Mouse (Mus musculus) CD4-positive, CD25-positive, alpha-beta regulatory T cell, adult 9 weeks (primary cell): ENCODE data around the gene Ppm1a. TPM values are rescaled to one million over a fixed set of nuclear protein-coding genes. Genes with fewer than 3 reads are reported as not detected.

Experiments
- polyA plus RNA-seq: library from polyadenylated mRNA; unstranded; fragments of 100-300 nt; shearing (Covaris generic); gene quantifications from one replicate; pipeline ENCODE4 v1.2.1, GENCODE M21; 2017

Gene Ppm1a
- polyA plus RNA-seq, result 12.6 TPM

GRCm38 (mm10) chr12:72757086-72757485 lies at the start of gene Ppm1a:
Gene Ppm1a, plus strand, starts transcription at chr12:72757455.

Other genes starting within 250 kb of the Ppm1a start
- 9.7 TPM for gene Pcnx4, start 221.1 kb upstream of the Ppm1a start, polyA plus RNA-seq
- not detected for gene Gm4756, start 107.8 kb upstream of the Ppm1a start, polyA plus RNA-seq
- gene Dhrs7, start 92.5 kb upstream of the Ppm1a start, polyA plus RNA-seq, result 95.1 TPM
- gene Six6, start 182.4 kb downstream of the Ppm1a start, polyA plus RNA-seq, result not detected
- gene 4930447C04Rik, start 183.3 kb downstream of the Ppm1a start, polyA plus RNA-seq, result 0.33 TPM